Comparison of ENCODE assay signal across 22 mouse cellular contexts in genomic region chr17:5817871-5818270, GRCm38 (mm10). TPM values are rescaled to one million over a fixed set of nuclear protein-coding genes. Genes with fewer than 3 reads are reported as not detected.
DNase-seq lines count a peak whose midpoint lies in the region; ATAC-seq and TF ChIP-seq lines count a peak whose summit lies in the region.
"Had no signal": no experiment of that assay in that cellular context is flagged by ENCODE, and none has a peak within 500 bp of the region (broad histone marks: within the 10 kb centered on the region; RNA-seq: fewer than 3 reads in every experiment).

No protein-coding gene starts in this region.

- no peak overlapping the region for H3K9ac ChIP-seq in midbrain, embryonic 11.5 days (ENCODE audit: low read length)
- no peak overlapping the region for H3K9ac ChIP-seq in midbrain, postnatal 0 days (replicated peaks; ENCODE audit: low read length, poor library complexity, severe bottlenecking)
- no peak overlapping the region for H3K9ac ChIP-seq in stomach, postnatal 0 days (ENCODE audit: low read length)
- H3K9ac ChIP-seq in forebrain, embryonic 13.5 days, result no peak overlapping the region
- H3K9ac ChIP-seq: embryonic facial prominence, embryonic 12.5 days had no signal

- WGBS in midbrain, embryonic 11.5 days, result 94% methylated on average over 2 of the region's 2 CpGs
- WGBS in midbrain, postnatal 0 days, result 97% methylated on average over 2 of the region's 2 CpGs
- WGBS in stomach, postnatal 0 days, result 89% methylated on average over 2 of the region's 2 CpGs
- WGBS in forebrain, embryonic 13.5 days, result 95% methylated on average over 2 of the region's 2 CpGs

- no peaks in the 10 kb centered on the region for H3K27me3 ChIP-seq in midbrain, embryonic 11.5 days (ENCODE audit: control insufficient read depth, insufficient read depth, low read length)
- H3K27me3 ChIP-seq in midbrain, postnatal 0 days (ENCODE audit: insufficient read depth, low read length), result no peaks in the 10 kb centered on the region
- H3K27me3 ChIP-seq in stomach, postnatal 0 days (ENCODE audit: control insufficient read depth, insufficient read depth, low read length), result no peaks in the 10 kb centered on the region
- no peaks in the 10 kb centered on the region for H3K27me3 ChIP-seq in forebrain, embryonic 13.5 days
- H3K27me3 ChIP-seq: embryonic facial prominence, embryonic 12.5 days; Patski had no signal

- H3K36me3 ChIP-seq in midbrain, embryonic 11.5 days (ENCODE audit: control insufficient read depth, insufficient read depth, low read length), result no peaks in the 10 kb centered on the region
- no peaks in the 10 kb centered on the region for H3K36me3 ChIP-seq in midbrain, postnatal 0 days (ENCODE audit: insufficient read depth, low read length)
- H3K36me3 ChIP-seq in stomach, postnatal 0 days (ENCODE audit: control insufficient read depth, insufficient read depth, low read length), result no peaks in the 10 kb centered on the region
- H3K36me3 ChIP-seq in forebrain, embryonic 13.5 days (ENCODE audit: poor library complexity, severe bottlenecking), result no peaks in the 10 kb centered on the region
- H3K36me3 ChIP-seq: embryonic facial prominence, embryonic 10.5 days; embryonic facial prominence, embryonic 12.5 days had no signal

- ATAC-seq in midbrain, embryonic 11.5 days (ENCODE audit: low FRiP score), result no peak
- ATAC-seq in midbrain, postnatal 0 days (ENCODE audit: low FRiP score), result no peak
- ATAC-seq in common myeloid progenitor, adult 5-6 weeks (replicated peaks; ENCODE audit: low read depth, poor library complexity, severe bottlenecking), result peak; percentile 13; the same call in 1 of the 2 replicates
- ATAC-seq in megakaryocyte, adult 5-6 weeks (ENCODE audit: poor library complexity, severe bottlenecking), result 0 out of 2 replicates have a peak, but pooled peaks have one; percentile 33
- 0 out of 2 replicates have a peak, but pooled peaks have one; percentile 38 for ATAC-seq in monocyte, adult 5-6 weeks (replicated peaks; ENCODE audit: insufficient number of reproducible peaks, low FRiP score, low TSS enrichment, poor library complexity, severe bottlenecking)
- no peak for ATAC-seq in stomach, postnatal 0 days (ENCODE audit: low FRiP score, low TSS enrichment)
- ATAC-seq in forebrain, embryonic 13.5 days, result no peak
- ATAC-seq: activated CD4-positive, CD25-positive, alpha-beta regulatory T cell, adult 4 months; forebrain, embryonic 14.5 days; forebrain, embryonic 16.5 days; Patski had no signal

- no peak overlapping the region for H3K27ac ChIP-seq in midbrain, embryonic 11.5 days (ENCODE audit: low read depth, low read length)
- H3K27ac ChIP-seq in midbrain, postnatal 0 days (ENCODE audit: low read depth, low read length), result no peak overlapping the region
- H3K27ac ChIP-seq in stomach, postnatal 0 days (replicated peaks), result no peak overlapping the region
- no peak overlapping the region for H3K27ac ChIP-seq in forebrain, embryonic 13.5 days
- H3K27ac ChIP-seq: embryonic facial prominence, embryonic 10.5 days; embryonic facial prominence, embryonic 12.5 days had no signal

- H3K4me2 ChIP-seq in midbrain, embryonic 11.5 days, result no peak overlapping the region
- no peak overlapping the region for H3K4me2 ChIP-seq in midbrain, postnatal 0 days (ENCODE audit: low read depth, low read length, poor library complexity, severe bottlenecking)
- H3K4me2 ChIP-seq in stomach, postnatal 0 days (replicated peaks; ENCODE audit: low read depth), result no peak overlapping the region
- no peak overlapping the region for H3K4me2 ChIP-seq in forebrain, embryonic 13.5 days
- H3K4me2 ChIP-seq: embryonic facial prominence, embryonic 12.5 days had no signal

- H3K4me3 ChIP-seq in midbrain, embryonic 11.5 days (ENCODE audit: low read depth, low read length), result no peak overlapping the region
- H3K4me3 ChIP-seq in midbrain, postnatal 0 days (ENCODE audit: low read depth, low read length), result no peak overlapping the region
- H3K4me3 ChIP-seq in stomach, postnatal 0 days (ENCODE audit: low read depth, low read length), result no peak overlapping the region
- no peak overlapping the region for H3K4me3 ChIP-seq in forebrain, embryonic 13.5 days
- H3K4me3 ChIP-seq: embryonic facial prominence, embryonic 10.5 days; embryonic facial prominence, embryonic 12.5 days had no signal

- TF ChIP-seq CTCF in midbrain, postnatal 0 days (IDR thresholded peaks at IDR 0.05), result no peak
- TF ChIP-seq CTCF in stomach, postnatal 0 days (IDR thresholded peaks at IDR 0.05; ENCODE audit: low read depth), result no peak

- H3K4me1 ChIP-seq in midbrain, embryonic 11.5 days (ENCODE audit: control insufficient read depth, insufficient read depth, low read length), result peaks cover 6% of the 10 kb centered on the region; the same call in 1 of the 2 replicates
- no peaks in the 10 kb centered on the region for H3K4me1 ChIP-seq in midbrain, postnatal 0 days (ENCODE audit: insufficient read depth, low read length)
- H3K4me1 ChIP-seq in stomach, postnatal 0 days (replicated peaks; ENCODE audit: control insufficient read depth, insufficient read depth), result no peaks in the 10 kb centered on the region
- peaks cover 10% of the 10 kb centered on the region for H3K4me1 ChIP-seq in forebrain, embryonic 13.5 days

- H3K9me3 ChIP-seq in midbrain, embryonic 11.5 days (ENCODE audit: control insufficient read depth, low read length), result no peaks in the 10 kb centered on the region
- H3K9me3 ChIP-seq in midbrain, postnatal 0 days (ENCODE audit: low read length), result no peaks in the 10 kb centered on the region
- H3K9me3 ChIP-seq in stomach, postnatal 0 days (ENCODE audit: control insufficient read depth, low read length), result no peaks in the 10 kb centered on the region
- H3K9me3 ChIP-seq in forebrain, embryonic 13.5 days (replicated peaks), result no peaks in the 10 kb centered on the region
- H3K9me3 ChIP-seq: embryonic facial prominence, embryonic 10.5 days; embryonic facial prominence, embryonic 12.5 days had no signal

- no peak for TF ChIP-seq EP300 in stomach, postnatal 0 days (optimal IDR thresholded peaks at IDR 0.05)

- peak; percentile 68 for DNase-seq in midbrain, embryonic 11.5 days (ENCODE audit: low spot score, missing footprints)
- DNase-seq in midbrain, postnatal 0 days (ENCODE audit: low spot score), result no peak
- DNase-seq in stomach, postnatal 0 days (ENCODE audit: low spot score), result no peak
- DNase-seq in left cerebral cortex, adult 8-10 months (ENCODE audit: low spot score in 2 of 2), result no peak
- DNase-seq: adrenal gland, adult 8-10 months; adrenal gland, postnatal 25 days; cerebellum, adult 11 months; cerebellum, adult 18-20 months; cerebellum, adult 8-10 months; cerebellum, adult 9-11 months; cerebellum, postnatal 14 days; cerebellum, postnatal 36 days had no signal

RNA-seq across cellular contexts. Expression of gene Snx9, which starts 23.3 kb away (rescaled TPM):
- 16.7 and 21.7 TPM in 2 replicates for polyA plus RNA-seq in midbrain, embryonic 11.5 days (2014; fragmentation: Nextera tagmentation; extraction: Ambion mirVana)
- 10.4 and 11.3 TPM in 2 replicates for total RNA-seq in midbrain, postnatal 0 days (2014; rRNA removed)
- polyA plus RNA-seq in midbrain, postnatal 0 days (2015; fragmentation: Nextera tagmentation; extraction: Ambion mirVana), result 4.8 and 5.3 TPM in 2 replicates
- 28.0 and 36.5 TPM in 2 replicates for total RNA-seq in common myeloid progenitor, adult 5-6 weeks (2017)
- total RNA-seq in megakaryocyte, adult 5-6 weeks (2015), result 51.4 and 51.8 TPM in 2 replicates
- total RNA-seq in megakaryocyte, adult 5-6 weeks (2017), result 36.6 and 37.1 TPM in 2 replicates
- total RNA-seq in monocyte, adult 5-6 weeks (2017), result 15.8 to 19.0 TPM (median 18.0 TPM) in 3 replicates
- polyA plus RNA-seq in stomach, postnatal 0 days (2015; fragmentation: Nextera tagmentation; extraction: Ambion mirVana), result 34.8 and 36.3 TPM in 2 replicates
- polyA plus RNA-seq in forebrain, embryonic 13.5 days (2015; fragmentation: Nextera tagmentation; extraction: Ambion mirVana), result 5.7 and 6.7 TPM in 2 replicates
- total RNA-seq in left cerebral cortex, adult 8-10 months (2022), result 10 to 100 TPM; 14.5 to 16.2 (median 15.0) TPM

Comparison
In these comparisons a context has a peak if more than half of its experiments do, and no peak if none do; other contexts are left out.
1. ATAC-seq: peak in common myeloid progenitor, adult 5-6 weeks (single experiment), megakaryocyte, adult 5-6 weeks (single experiment) and monocyte, adult 5-6 weeks (single experiment); none in midbrain, embryonic 11.5 days (single experiment), midbrain, postnatal 0 days (single experiment), stomach, postnatal 0 days (single experiment) and forebrain, embryonic 13.5 days (single experiment).